Mouse (Mus musculus): Measurements from ENCODE around the gene Unc93b1. TPM values are rescaled to one million over a fixed set of nuclear protein-coding genes. Genes with fewer than 3 reads are reported as not detected.
"Not testable (repeated sequence)": the region's sequence is repeated elsewhere in the genome, so short reads cannot be mapped to it uniquely, and the experiment has no call there.

The Unc93b1 gene
- total RNA-seq, 1 experiment from 2014 or later, result 83.0 TPM

- ATAC-seq (replicated peaks; ENCODE audit: low read depth, poor library complexity, severe bottlenecking), result peak; percentile 68
Observed at GRCm38 (mm10) chr19:3942986-3943735, 8.2 kb downstream of the Unc93b1 start.

DNA sequence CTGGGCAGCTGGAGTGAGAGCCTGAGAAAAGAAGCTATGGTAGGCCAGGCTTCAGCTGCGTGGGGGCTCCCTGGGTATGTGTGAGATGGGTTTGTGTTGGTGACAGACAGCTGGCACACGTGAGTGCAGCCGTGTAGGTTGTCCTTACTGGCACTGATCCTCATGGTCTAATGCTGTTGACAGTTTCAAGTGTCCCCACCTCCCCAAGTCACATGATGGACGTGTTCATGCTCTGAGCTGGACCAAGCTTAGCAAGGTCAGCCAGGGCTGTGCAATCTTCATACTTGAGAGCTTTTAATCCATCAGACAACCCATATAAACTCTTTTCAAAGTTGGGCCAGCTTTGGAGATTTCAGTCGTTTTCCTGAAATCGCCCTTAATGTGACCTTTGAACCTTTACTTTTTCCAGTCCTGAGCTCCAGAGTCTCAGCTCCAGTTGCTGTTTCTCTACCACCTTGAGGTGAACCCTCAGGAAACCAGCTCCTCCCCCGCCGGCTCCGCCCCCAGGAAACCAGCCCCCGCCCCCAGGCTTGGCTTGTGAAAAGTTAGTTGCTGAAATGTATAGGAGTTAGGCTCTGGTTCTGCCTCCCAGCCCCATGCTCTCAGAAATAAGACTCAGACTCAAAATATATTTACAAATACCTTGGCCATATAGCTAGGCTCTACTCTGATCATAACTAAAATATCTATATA, 11.0 kb downstream of the Unc93b1 start:
- 0 out of 2 replicates have a peak, but pooled peaks have one; percentile 31 for ATAC-seq (replicated peaks; ENCODE audit: low read depth, poor library complexity, severe bottlenecking)

DNA sequence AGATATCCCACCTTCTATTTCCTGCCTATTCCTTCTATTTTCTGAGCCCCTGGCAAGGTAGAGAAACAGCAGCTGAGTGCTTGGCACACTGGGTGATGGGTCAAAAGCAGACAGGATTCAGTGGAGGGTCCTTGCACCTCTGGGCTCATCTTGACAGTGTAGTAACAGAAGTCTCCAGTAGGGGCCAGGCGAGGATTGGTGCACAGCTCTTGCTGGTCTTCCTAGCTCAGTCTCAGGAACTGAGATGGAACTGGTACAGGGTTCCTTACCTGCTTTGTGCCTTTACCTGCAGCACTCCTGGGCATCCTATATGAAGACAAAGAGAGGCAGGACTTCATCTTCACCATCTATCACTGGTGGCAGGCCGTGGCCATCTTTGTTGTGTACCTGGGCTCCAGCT, 11.7 kb downstream of the Unc93b1 start:
- peak; percentile 61 for ATAC-seq (replicated peaks; ENCODE audit: low read depth, poor library complexity, severe bottlenecking)

DNA sequence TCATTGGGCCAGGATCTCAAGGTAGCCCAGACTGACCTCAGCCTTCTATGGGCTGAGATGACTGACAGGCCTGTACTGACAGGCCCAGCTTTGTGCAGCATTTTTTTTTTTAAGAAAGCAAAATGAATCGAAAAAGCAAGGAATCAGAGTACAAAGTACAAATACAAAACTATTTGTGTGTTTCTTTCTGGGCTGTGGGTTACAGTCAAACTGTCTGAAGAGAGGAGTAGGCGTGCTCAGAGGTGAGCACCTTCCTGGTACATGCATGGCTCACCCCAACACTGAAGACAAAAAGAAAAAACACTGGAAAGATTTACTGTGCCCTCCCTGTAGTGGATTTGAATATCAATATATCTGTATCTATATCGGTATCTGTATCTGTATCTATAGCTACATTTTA, 12.8 kb downstream of the Unc93b1 start:
- no peak for ATAC-seq (replicated peaks; ENCODE audit: low read depth, poor library complexity, severe bottlenecking)

DNA sequence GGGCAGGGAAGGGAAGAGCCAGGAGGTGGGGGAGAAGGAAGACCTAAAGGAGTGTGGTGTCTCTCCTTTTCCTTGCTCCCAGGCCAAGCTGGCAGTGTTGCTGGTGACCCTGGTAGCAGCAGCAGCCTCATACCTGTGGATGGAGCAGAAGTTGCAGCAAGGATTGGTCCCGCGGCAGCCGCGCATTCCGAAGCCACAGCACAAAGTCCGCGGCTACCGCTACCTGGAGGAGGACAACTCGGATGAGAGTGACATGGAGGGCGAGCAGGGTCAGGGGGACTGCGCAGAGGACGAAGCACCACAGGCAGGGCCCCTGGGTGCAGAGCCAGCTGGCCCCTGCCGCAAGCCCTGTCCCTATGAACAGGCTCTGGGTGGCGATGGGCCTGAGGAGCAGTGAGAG, 13.6 kb downstream of the Unc93b1 start:
- no peak for ATAC-seq (replicated peaks; ENCODE audit: low read depth, poor library complexity, severe bottlenecking)

GRCm38 (mm10) chr19:3950331-3950730, 15.3 kb downstream of the Unc93b1 start:
- no peak for ATAC-seq (replicated peaks; ENCODE audit: low read depth, poor library complexity, severe bottlenecking)

GRCm38 (mm10) chr19:3951461-3951860, 16.5 kb downstream of the Unc93b1 start:
- 0 out of 2 replicates have a peak, but pooled peaks have one; percentile 39 for ATAC-seq (replicated peaks; ENCODE audit: low read depth, poor library complexity, severe bottlenecking)

DNA sequence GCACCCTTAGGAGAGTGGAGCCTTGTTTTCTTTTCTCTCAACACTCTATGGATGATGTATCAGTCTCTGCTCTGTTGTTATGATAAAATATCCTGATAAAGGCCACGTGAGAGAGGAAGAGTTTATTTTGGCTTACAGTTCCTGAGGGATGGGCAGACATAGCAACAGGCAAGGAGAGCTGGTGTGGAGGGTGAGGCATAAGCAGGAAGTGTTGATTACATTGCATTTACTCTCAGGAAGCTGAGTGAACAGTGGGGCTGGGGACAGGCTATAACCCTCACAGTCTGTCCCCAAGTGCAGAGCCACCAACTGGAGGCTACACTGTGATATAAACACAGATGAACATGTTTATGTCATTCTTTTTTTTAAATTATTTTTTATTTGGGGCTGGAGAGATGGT, 17.1 kb downstream of the Unc93b1 start:
- ATAC-seq (replicated peaks; ENCODE audit: low read depth, poor library complexity, severe bottlenecking), result no peak

DNA sequence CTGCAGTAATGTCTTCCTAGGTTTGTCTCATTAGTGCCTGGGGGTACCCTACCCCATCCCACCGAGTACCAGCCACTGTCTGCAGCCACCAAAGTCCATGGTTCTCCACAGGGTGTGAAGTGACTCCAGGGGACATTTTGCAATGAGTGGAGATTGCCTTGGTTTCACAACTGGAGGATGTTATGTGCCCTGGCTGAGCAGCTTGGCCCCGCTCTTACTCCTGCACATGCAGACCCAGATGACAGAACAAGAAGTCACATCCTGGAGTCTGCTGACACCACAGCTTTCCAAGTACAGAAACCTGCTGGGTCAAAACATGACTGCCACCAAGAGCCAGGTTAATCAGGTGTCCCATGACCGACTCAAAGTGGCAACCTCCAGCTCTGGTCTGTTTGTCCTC, 20.0 kb downstream of the Unc93b1 start:
- no peak for ATAC-seq (replicated peaks; ENCODE audit: low read depth, poor library complexity, severe bottlenecking)

DNA sequence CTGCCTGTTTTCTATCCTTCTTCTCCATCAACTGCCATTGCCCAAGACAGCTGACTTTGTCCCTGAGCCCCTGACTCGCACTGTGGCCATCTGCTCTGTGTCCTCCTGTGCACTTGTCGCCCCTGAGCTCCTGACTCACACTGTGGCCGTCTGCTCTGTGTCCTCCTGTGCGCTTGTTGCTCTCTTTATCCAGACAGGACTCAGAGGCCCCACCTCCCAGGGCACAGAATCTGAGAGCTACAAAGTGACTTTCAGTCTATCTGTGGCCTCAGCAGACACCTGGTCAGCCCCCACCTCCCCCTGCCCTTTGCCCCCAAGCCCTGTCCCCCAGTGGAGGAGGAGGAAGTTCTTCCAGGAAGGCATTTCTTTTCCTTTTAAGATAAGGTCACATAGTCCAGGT, 20.8 kb downstream of the Unc93b1 start:
- no peak for ATAC-seq (replicated peaks; ENCODE audit: low read depth, poor library complexity, severe bottlenecking)

DNA sequence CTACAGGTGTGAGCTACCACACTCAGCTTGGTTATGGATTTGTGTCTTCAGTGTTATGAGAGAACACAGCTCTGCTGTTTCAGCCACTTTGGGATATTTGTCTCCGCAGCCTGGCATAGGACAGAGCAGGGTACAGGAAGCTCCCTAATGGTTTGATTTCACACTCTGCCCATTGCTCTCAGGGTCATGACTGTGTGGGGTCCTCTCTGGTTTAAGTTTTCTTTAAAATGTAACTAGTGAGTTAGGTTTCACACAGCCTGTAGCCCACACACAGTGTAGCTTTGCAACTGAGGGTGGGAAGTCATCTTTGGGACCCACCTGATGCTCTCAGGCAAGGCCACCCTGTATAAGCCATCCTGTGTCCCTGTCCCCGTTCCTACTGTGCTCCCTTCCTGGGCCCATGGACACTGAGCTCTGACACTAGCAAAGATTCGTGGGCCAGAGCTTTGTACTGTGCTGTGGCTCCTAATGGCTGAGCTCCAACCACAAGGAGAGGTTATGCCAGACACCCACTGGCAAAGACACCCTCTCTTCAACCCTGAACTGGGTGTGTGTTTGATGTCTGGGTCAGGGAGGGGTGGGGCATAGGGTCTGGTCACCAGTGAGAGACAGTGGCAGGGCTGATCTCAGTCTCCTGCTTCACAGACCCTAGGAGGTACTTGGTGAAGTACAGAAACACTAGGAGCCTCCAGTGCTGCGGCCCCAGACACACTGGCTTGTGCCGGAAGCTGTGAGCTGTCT, 22.5 kb downstream of the Unc93b1 start:
- not testable (repeated sequence) for ATAC-seq (replicated peaks; ENCODE audit: low read depth, poor library complexity, severe bottlenecking)

GRCm38 (mm10) chr19:3958470-3958869, 23.5 kb downstream of the Unc93b1 start, which contains the start of gene Aldh3b3:
TSS of gene Aldh3b3 (plus strand) at chr19:3958645.
- no peak for ATAC-seq (replicated peaks; ENCODE audit: low read depth, poor library complexity, severe bottlenecking)

GRCm38 (mm10) chr19:3959030-3959429, 24.0 kb downstream of the Unc93b1 start:
- no peak for ATAC-seq (replicated peaks; ENCODE audit: low read depth, poor library complexity, severe bottlenecking)

- ATAC-seq (replicated peaks; ENCODE audit: low read depth, poor library complexity, severe bottlenecking), result no peak
Observed at GRCm38 (mm10) chr19:3960211-3960610, 25.2 kb downstream of the Unc93b1 start.

GRCm38 (mm10) chr19:3961805-3962204, 26.8 kb downstream of the Unc93b1 start:
- not testable (repeated sequence) for ATAC-seq (replicated peaks; ENCODE audit: low read depth, poor library complexity, severe bottlenecking)

DNA sequence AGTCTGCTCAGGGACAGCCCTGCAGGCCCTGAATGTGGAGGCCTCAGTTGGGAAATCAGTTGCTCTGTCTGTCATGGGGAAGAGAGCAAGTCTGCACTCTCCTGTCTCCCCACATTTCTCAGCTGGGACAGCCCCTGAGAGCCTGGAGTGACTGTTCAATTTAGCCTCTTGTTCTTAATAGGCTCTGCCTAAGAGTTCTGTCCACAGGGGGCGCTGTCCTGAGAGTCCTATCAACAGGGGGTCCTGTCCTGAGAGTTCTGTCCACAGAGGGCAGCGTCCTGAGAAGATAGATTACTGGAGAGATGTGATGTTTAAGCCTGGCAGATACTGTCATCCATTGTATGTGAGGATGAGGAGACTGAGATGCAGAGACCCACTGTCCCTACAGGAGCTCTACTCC, 27.5 kb downstream of the Unc93b1 start:
- no peak for ATAC-seq (replicated peaks; ENCODE audit: low read depth, poor library complexity, severe bottlenecking)

DNA sequence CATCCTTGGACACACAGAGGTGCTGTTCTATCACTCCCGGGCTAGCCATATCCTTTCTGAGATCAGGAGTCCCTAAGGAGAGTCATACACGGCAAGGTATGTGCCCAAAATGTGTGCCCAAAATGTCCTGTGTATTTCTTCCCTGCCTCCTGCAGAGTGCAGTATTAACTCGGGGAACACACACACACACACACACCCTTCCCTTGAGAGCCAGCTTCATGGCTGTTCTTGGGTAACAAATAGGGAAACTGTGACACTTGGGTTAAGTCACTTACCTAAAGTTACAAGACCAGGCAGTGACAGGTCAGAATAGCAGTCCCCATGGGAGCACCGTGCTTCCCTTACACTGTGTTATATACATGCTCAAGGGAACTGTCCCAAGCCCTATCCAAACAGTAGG, 29.0 kb downstream of the Unc93b1 start:
- ATAC-seq (replicated peaks; ENCODE audit: low read depth, poor library complexity, severe bottlenecking), result no peak

- ATAC-seq (replicated peaks; ENCODE audit: low read depth, poor library complexity, severe bottlenecking), result peak; percentile 49; the same call in 1 of the 2 replicates
Observed at GRCm38 (mm10) chr19:3966330-3967075, 31.5 kb downstream of the Unc93b1 start.

- ATAC-seq (replicated peaks; ENCODE audit: low read depth, poor library complexity, severe bottlenecking), result no peak
Observed at GRCm38 (mm10) chr19:3967258-3967657, 32.3 kb downstream of the Unc93b1 start.

- ATAC-seq (replicated peaks; ENCODE audit: low read depth, poor library complexity, severe bottlenecking), result 0 out of 2 replicates have a peak, but pooled peaks have one; percentile 32
Observed at GRCm38 (mm10) chr19:3972229-3972628, 37.2 kb downstream of the Unc93b1 start, which contains the start of gene Aldh3b2. TSS of gene Aldh3b2 (plus strand) at chr19:3972328.
